ENCODE assay signal across 8 mouse cellular contexts in the genomic region with DNA sequence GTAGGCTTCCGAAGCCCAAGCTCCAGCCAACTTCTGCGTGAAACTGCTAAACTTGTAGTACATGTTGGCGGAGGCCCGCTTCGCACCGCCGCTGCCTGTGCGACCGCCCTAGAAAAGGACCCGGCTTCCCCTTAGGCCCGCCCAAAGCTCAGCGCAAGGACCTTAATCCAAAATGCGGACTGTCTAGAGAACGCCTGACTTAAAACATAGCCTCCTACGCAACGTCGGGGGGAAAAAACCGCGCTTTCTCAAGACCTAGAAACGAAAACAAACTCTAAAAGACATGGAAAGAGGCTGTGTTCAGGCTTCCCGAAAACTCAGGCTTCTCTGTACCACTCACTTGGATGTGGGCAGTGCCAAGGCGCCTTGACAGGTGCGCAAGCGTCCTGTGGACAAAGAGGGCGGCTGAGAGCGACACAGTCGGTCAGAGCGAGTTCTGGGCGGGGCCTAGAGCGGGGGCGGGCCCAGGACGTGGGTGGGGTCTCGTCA. TPM values are rescaled to one million over a fixed set of nuclear protein-coding genes. Genes with fewer than 3 reads are reported as not detected.
DNase-seq lines count a peak whose midpoint lies in the region; ATAC-seq and TF ChIP-seq lines count a peak whose summit lies in the region.

No protein-coding gene starts in this region.

- peak; percentile 34; the same call in 1 of the 2 replicates for TF ChIP-seq CTCF in liver, embryonic 14.5 days (IDR thresholded peaks at IDR 0.05; ENCODE audit: low read depth)
- TF ChIP-seq CTCF in stomach, postnatal 0 days (IDR thresholded peaks at IDR 0.05; ENCODE audit: low read depth), result peak; percentile 29

- peak overlapping the region; percentile 97 for H3K27ac ChIP-seq in forebrain, embryonic 10.5 days
- H3K27ac ChIP-seq in heart, embryonic 15.5 days, result peak overlapping the region; percentile 83
- H3K27ac ChIP-seq in liver, embryonic 14.5 days, result peak overlapping the region; percentile 68
- peak overlapping the region; percentile 34; the same call in 1 of the 2 replicates for H3K27ac ChIP-seq in neural tube, embryonic 11.5 days (ENCODE audit: low read depth, low read length)
- peak overlapping the region; percentile 90 for H3K27ac ChIP-seq in stomach, postnatal 0 days (replicated peaks)

- H3K27me3 ChIP-seq in forebrain, embryonic 10.5 days (ENCODE audit: poor library complexity, severe bottlenecking), result no peaks in the 10 kb centered on the region
- H3K27me3 ChIP-seq in heart, embryonic 15.5 days, result no peaks in the 10 kb centered on the region
- H3K27me3 ChIP-seq in liver, embryonic 14.5 days (ENCODE audit: control insufficient read depth, insufficient read depth, low read length), result no peaks in the 10 kb centered on the region
- no peaks in the 10 kb centered on the region for H3K27me3 ChIP-seq in neural tube, embryonic 11.5 days (ENCODE audit: control insufficient read depth, insufficient read depth, low read length)
- no peaks in the 10 kb centered on the region for H3K27me3 ChIP-seq in stomach, postnatal 0 days (ENCODE audit: control insufficient read depth, insufficient read depth, low read length)

- WGBS in forebrain, embryonic 10.5 days, result under 1% methylated on average over 33 of the region's 33 CpGs
- WGBS in heart, embryonic 15.5 days, result under 1% methylated on average over 33 of the region's 33 CpGs
- WGBS in liver, embryonic 14.5 days (ENCODE audit: insufficient replicate concordance), result under 1% methylated on average over 33 of the region's 33 CpGs
- 0% methylated on average over 33 of the region's 33 CpGs for WGBS in neural tube, embryonic 11.5 days
- 0% methylated on average over 33 of the region's 33 CpGs for WGBS in stomach, postnatal 0 days

- no peaks in the 10 kb centered on the region for H3K9me3 ChIP-seq in forebrain, embryonic 10.5 days
- H3K9me3 ChIP-seq in heart, embryonic 15.5 days (replicated peaks), result no peaks in the 10 kb centered on the region
- H3K9me3 ChIP-seq in liver, embryonic 14.5 days (ENCODE audit: control insufficient read depth, low read length), result no peaks in the 10 kb centered on the region
- H3K9me3 ChIP-seq in neural tube, embryonic 11.5 days (ENCODE audit: control insufficient read depth, low read length), result no peaks in the 10 kb centered on the region
- no peaks in the 10 kb centered on the region for H3K9me3 ChIP-seq in stomach, postnatal 0 days (ENCODE audit: control insufficient read depth, low read length)

- peak; percentile 65; the same call in 1 of the 2 replicates for TF ChIP-seq EP300 in liver, embryonic 14.5 days (IDR thresholded peaks at IDR 0.05; ENCODE audit: low read depth)
- TF ChIP-seq EP300 in stomach, postnatal 0 days (optimal IDR thresholded peaks at IDR 0.05), result no peak

- H3K4me1 ChIP-seq in forebrain, embryonic 10.5 days, result peaks cover 27% of the 10 kb centered on the region
- H3K4me1 ChIP-seq in heart, embryonic 15.5 days (replicated peaks), result peaks cover 17% of the 10 kb centered on the region
- H3K4me1 ChIP-seq in liver, embryonic 14.5 days (replicated peaks; ENCODE audit: control insufficient read depth in 2 of 2, insufficient read depth in 2 of 2, low read length in 1 of 2), result peaks cover 15 to 17% of the 10 kb centered on the region in 2 experiments
- H3K4me1 ChIP-seq in neural tube, embryonic 11.5 days (ENCODE audit: control insufficient read depth, insufficient read depth, low read length), result peaks cover 10% of the 10 kb centered on the region
- peaks cover 9% of the 10 kb centered on the region for H3K4me1 ChIP-seq in stomach, postnatal 0 days (replicated peaks; ENCODE audit: control insufficient read depth, insufficient read depth)

- H3K4me3 ChIP-seq in forebrain, embryonic 10.5 days, result peak overlapping the region; percentile 75
- peak overlapping the region; percentile 93 for H3K4me3 ChIP-seq in heart, embryonic 15.5 days
- H3K4me3 ChIP-seq in liver, embryonic 14.5 days (ENCODE audit: insufficient read depth in 1 of 2, low read depth in 2 of 2, low read length in 2 of 2), result peak overlapping the region; percentile 89 to 92
- H3K4me3 ChIP-seq in neural tube, embryonic 11.5 days (ENCODE audit: low read depth, low read length), result peak overlapping the region; percentile 97
- H3K4me3 ChIP-seq in stomach, postnatal 0 days (ENCODE audit: low read depth, low read length), result peak overlapping the region; percentile 93

- peak overlapping the region; percentile 95 for H3K9ac ChIP-seq in heart, embryonic 15.5 days
- H3K9ac ChIP-seq in liver, embryonic 14.5 days (replicated peaks), result peak overlapping the region; percentile 89
- H3K9ac ChIP-seq in neural tube, embryonic 11.5 days (ENCODE audit: low read length), result peak overlapping the region; percentile 87
- H3K9ac ChIP-seq in stomach, postnatal 0 days (ENCODE audit: low read length), result peak overlapping the region; percentile 93

- H3K36me3 ChIP-seq in forebrain, embryonic 10.5 days (replicated peaks), result peaks cover 1% of the 10 kb centered on the region; the same call in 1 of the 2 replicates
- no peaks in the 10 kb centered on the region for H3K36me3 ChIP-seq in heart, embryonic 15.5 days
- no peaks in the 10 kb centered on the region for H3K36me3 ChIP-seq in liver, embryonic 14.5 days (replicated peaks; ENCODE audit: control insufficient read depth, insufficient read depth, low read depth)
- H3K36me3 ChIP-seq in neural tube, embryonic 11.5 days (ENCODE audit: control insufficient read depth, insufficient read depth, low read length), result no peaks in the 10 kb centered on the region
- no peaks in the 10 kb centered on the region for H3K36me3 ChIP-seq in stomach, postnatal 0 days (ENCODE audit: control insufficient read depth, insufficient read depth, low read length)

- peak overlapping the region; percentile 81 for H3K4me2 ChIP-seq in heart, embryonic 15.5 days
- peak overlapping the region; percentile 97 for H3K4me2 ChIP-seq in liver, embryonic 14.5 days (ENCODE audit: low read depth)
- H3K4me2 ChIP-seq in neural tube, embryonic 11.5 days (ENCODE audit: low read depth), result peak overlapping the region; percentile 88
- H3K4me2 ChIP-seq in stomach, postnatal 0 days (replicated peaks; ENCODE audit: low read depth), result peak overlapping the region; percentile 82

- peak; percentile 80 to 87 for DNase-seq in CD8-positive naive resting alpha-beta T cell, adult 2 months (ENCODE audit: low read depth in 2 of 2, low spot score in 2 of 2)
- peak; percentile 81 for DNase-seq in c-Kit-positive CD71-negative TER-119-negative erythroid progenitor cells, embryonic 14.5 days (ENCODE audit: low read depth)
- DNase-seq in forebrain, embryonic 10.5 days (ENCODE audit: extremely low spot score, low spot score), result peak; percentile 94
- peak; percentile 92 to 95 for DNase-seq in kidney, postnatal 25 days
- DNase-seq in liver, embryonic 14.5 days (ENCODE audit: low read depth in 3 of 3, low spot score in 3 of 3), result peak; percentile 78 to 87 (median 79)
- DNase-seq in neural tube, embryonic 11.5 days (ENCODE audit: low spot score), result peak; percentile 96
- peak; percentile 96 for DNase-seq in stomach, postnatal 0 days (ENCODE audit: low spot score)

- ATAC-seq in heart, embryonic 15.5 days (replicated peaks; ENCODE audit: insufficient number of reproducible peaks, insufficient read depth, low FRiP score, low read depth), result peak; percentile 99
- ATAC-seq in liver, embryonic 14.5 days (ENCODE audit: insufficient read depth), result peak; percentile 98
- ATAC-seq in neural tube, embryonic 11.5 days (ENCODE audit: insufficient read depth, low FRiP score, low TSS enrichment), result peak; percentile 97
- ATAC-seq in stomach, postnatal 0 days (ENCODE audit: low FRiP score, low TSS enrichment), result peak; percentile 98

RNA-seq across cellular contexts. Expression of gene Cox7a2l, which starts 2.9 kb away (rescaled TPM):
- 131 and 132 TPM in 2 replicates for polyA plus RNA-seq in forebrain, embryonic 10.5 days (2016; fragmentation: Nextera tagmentation; extraction: Ambion mirVana)
- polyA plus RNA-seq in heart, embryonic 15.5 days (2015; fragmentation: Nextera tagmentation; extraction: Ambion mirVana), result 198 and 222 TPM in 2 replicates
- 73.3 and 77.5 TPM in 2 replicates for polyA plus RNA-seq in liver, embryonic 14.5 days (2012; rRNA removed)
- 78.5 and 82.2 TPM in 2 replicates for polyA plus RNA-seq in liver, embryonic 14.5 days (2014; fragmentation: Nextera tagmentation; extraction: Ambion mirVana)
- polyA plus RNA-seq in neural tube, embryonic 11.5 days (2014; fragmentation: Nextera tagmentation; extraction: Ambion mirVana), result 159 and 160 TPM in 2 replicates
- 163 and 183 TPM in 2 replicates for polyA plus RNA-seq in stomach, postnatal 0 days (2015; fragmentation: Nextera tagmentation; extraction: Ambion mirVana)

Comparison
In these comparisons a context has a peak if more than half of its experiments do, and no peak if none do; other contexts are left out.
1. Peak in every context shown above with its lines: DNase-seq, ATAC-seq, H3K4me3 ChIP-seq and H3K27ac ChIP-seq.
2. H3K27ac ChIP-seq: peak in every context shown above with its lines; median percentile 97 in forebrain, embryonic 10.5 days; 90 in stomach, postnatal 0 days; 83 in heart, embryonic 15.5 days; 68 in liver, embryonic 14.5 days; 34 in neural tube, embryonic 11.5 days.